Mouse (Mus musculus): Measurements from ENCODE around the gene Mrtfa. TPM values are rescaled to one million over a fixed set of nuclear protein-coding genes. Genes with fewer than 3 reads are reported as not detected.

The Mrtfa gene
- polyA plus RNA-seq, 1 experiment from 2014 or later: 13.5 TPM

DNA sequence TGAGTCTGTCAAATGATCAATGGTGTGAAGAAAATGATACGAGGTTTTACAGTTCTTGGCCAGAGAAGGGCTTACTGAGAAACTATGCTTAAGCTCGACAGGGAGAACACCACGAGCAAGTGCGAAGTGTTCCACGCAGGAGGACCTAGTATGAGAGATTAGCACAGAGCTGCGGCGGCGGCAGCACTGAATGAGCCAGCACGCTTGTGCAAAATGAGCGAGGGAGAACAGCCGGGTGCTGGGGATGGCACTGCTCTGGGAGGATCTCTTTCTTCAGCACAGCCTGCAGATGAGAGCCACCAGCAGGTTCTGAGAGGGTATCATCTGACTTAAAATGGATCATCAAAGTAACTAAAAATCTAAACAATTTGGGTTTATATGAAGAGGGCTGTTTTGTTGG lies 91.3 kb downstream of the Mrtfa start:
- Histone ChIP-seq H3K9me3 (ENCODE audit: low read length) (no peaks in the 10 kb centered on the region), H3K4me2 (replicated peaks; ENCODE audit: low read depth, low read length) (no peak overlapping the region), H3K9ac (replicated peaks; ENCODE audit: low read depth) (no peak overlapping the region), H3K27me3 (replicated peaks; ENCODE audit: insufficient read depth, low read length) (no peaks in the 10 kb centered on the region), H3K27ac (ENCODE audit: low read length) (no peak overlapping the region), H3K4me1 (ENCODE audit: insufficient read depth, low read depth, low read length) (no peaks in the 10 kb centered on the region), H3K36me3 (ENCODE audit: insufficient read depth, low read length) (no peaks in the 10 kb centered on the region), H3K4me3 (ENCODE audit: low read depth, low read length) (no peak overlapping the region)
- WGBS: 76% methylated on average over 11 of the region's 11 CpGs
- DNase-seq (ENCODE audit: low spot score) (no peak), ATAC-seq (no peak)
- TF ChIP-seq CTCF (IDR thresholded peaks at IDR 0.05): no peak
- no peak for TF ChIP-seq EP300 (IDR thresholded peaks at IDR 0.05)

DNA sequence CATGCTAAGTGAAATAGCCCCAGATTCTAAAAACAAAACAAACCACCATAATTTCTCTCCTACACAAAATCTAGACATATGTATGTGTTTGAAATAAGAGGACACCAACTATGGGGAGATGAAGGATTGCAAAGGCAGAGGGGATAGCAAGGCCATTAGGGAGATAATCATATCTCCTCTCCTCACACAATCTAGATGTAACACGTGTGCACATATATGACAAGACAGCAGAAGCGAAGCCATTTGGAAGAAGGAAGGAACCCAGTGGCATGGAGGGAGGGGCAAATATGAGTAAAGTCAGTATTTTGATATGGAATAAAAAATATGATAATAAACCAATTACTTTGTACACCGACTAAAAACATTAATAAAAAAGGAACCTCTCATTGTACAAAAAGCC lies 91.9 kb downstream of the Mrtfa start:
- H3K27ac ChIP-seq (ENCODE audit: low read length): no peak overlapping the region
- TF ChIP-seq CTCF (IDR thresholded peaks at IDR 0.05): no peak
- no peak for TF ChIP-seq EP300 (IDR thresholded peaks at IDR 0.05)
- H3K9ac ChIP-seq (replicated peaks; ENCODE audit: low read depth): no peak overlapping the region
- no peak overlapping the region for H3K4me2 ChIP-seq (replicated peaks; ENCODE audit: low read depth, low read length)
- no peaks in the 10 kb centered on the region for H3K9me3 ChIP-seq (ENCODE audit: low read length)
- 88% methylated on average over 3 of the region's 3 CpGs for WGBS
- ATAC-seq: no peak
- H3K4me1 ChIP-seq (ENCODE audit: insufficient read depth, low read depth, low read length): no peaks in the 10 kb centered on the region
- DNase-seq (ENCODE audit: low spot score): no peak
- no peaks in the 10 kb centered on the region for H3K36me3 ChIP-seq (ENCODE audit: insufficient read depth, low read length)
- no peaks in the 10 kb centered on the region for H3K27me3 ChIP-seq (replicated peaks; ENCODE audit: insufficient read depth, low read length)
- H3K4me3 ChIP-seq (ENCODE audit: low read depth, low read length): no peak overlapping the region

DNA sequence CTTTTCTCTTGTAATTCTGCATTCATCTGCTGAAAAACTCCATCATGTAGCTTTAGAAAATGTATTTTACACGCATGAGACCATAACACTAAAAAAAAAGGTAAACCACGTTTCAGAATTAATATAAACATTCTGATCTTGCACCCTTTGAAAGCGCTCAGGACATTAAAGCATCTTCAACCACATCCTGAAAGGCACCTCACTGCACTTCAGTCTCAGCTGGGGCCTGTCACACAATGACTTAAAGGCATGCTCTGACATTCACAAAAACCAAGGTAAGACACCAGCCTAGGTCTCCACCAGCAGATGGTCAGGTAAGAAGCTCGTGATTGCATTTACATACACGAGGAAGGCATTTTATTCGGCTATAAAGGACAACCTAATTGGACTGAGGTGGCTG lies 92.7 kb downstream of the Mrtfa start:
- DNase-seq (ENCODE audit: low spot score): no peak
- Histone ChIP-seq H3K36me3 (ENCODE audit: insufficient read depth, low read length) (no peaks in the 10 kb centered on the region), H3K9me3 (ENCODE audit: low read length) (no peaks in the 10 kb centered on the region), H3K4me3 (ENCODE audit: low read depth, low read length) (no peak overlapping the region), H3K4me2 (replicated peaks; ENCODE audit: low read depth, low read length) (no peak overlapping the region), H3K27ac (ENCODE audit: low read length) (no peak overlapping the region), H3K9ac (replicated peaks; ENCODE audit: low read depth) (no peak overlapping the region), H3K4me1 (ENCODE audit: insufficient read depth, low read depth, low read length) (no peaks in the 10 kb centered on the region), H3K27me3 (replicated peaks; ENCODE audit: insufficient read depth, low read length) (no peaks in the 10 kb centered on the region)
- no peak for TF ChIP-seq CTCF (IDR thresholded peaks at IDR 0.05)
- no peak for TF ChIP-seq EP300 (IDR thresholded peaks at IDR 0.05)
- no peak for ATAC-seq
- 58% methylated on average over 6 of the region's 6 CpGs for WGBS

DNA sequence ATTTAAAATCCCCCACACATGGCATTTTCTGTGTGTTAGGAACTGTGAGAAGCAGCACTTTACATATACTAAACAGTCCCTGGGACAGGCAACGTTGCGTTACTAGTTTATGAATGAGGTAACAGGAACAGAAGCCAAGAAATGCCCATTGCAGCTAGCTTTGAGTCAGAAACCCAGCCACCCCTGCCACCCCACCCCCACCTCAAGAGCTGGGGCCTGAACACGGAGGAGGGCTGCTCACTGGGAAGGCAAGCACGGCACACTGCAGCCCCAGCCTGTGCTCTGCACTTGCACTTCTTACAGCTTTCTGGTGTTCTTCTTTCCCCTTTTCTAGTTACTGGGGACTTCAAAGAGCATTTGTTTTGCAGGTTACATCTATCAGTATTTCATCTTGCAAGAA lies 93.1 kb downstream of the Mrtfa start:
- Histone ChIP-seq H3K27ac (ENCODE audit: low read length) (no peak overlapping the region), H3K9ac (replicated peaks; ENCODE audit: low read depth) (no peak overlapping the region)
- WGBS: 25% methylated on average over 4 of the region's 4 CpGs

DNA sequence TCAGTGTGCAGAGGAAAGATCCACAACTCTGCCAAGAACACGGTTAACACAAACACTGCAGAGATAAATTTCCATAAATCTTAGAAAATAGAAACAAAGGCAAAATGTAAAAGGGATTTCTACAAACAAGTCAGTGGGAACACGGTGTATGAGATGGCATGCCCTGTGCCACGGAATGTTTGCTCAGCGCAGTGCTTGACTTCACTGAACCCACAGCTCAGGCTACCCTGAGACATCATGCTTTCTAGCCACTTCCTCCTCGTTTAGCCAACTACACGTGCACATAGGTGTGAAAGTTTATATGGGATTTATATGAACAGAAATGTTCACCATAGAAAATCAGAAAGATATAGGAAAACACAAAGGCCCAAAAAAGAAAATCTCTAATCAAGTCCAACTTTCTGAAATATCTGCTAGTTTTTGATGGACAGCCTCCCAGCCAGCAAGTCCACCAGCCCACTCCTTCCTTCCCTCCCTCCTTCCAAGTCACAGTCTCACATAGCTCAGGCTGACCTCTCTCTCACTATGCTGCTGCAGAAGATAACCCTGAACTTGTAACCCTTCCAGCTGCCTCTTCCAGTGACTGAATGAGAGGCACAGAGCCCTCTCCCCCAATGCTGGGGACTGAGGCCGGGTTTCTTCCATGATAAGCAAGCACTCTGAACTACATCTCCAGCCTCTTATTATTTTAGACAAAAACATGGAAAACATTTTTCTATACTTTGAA lies 94.1 kb downstream of the Mrtfa start:
- Histone ChIP-seq H3K9me3 (ENCODE audit: low read length) (no peaks in the 10 kb centered on the region), H3K4me1 (ENCODE audit: insufficient read depth, low read depth, low read length) (no peaks in the 10 kb centered on the region; the same call in 1 of the 2 replicates), H3K27ac (ENCODE audit: low read length) (no peak overlapping the region), H3K4me2 (replicated peaks; ENCODE audit: low read depth, low read length) (no peak overlapping the region), H3K27me3 (replicated peaks; ENCODE audit: insufficient read depth, low read length) (no peaks in the 10 kb centered on the region), H3K4me3 (ENCODE audit: low read depth, low read length) (no peak overlapping the region), H3K36me3 (ENCODE audit: insufficient read depth, low read length) (no peaks in the 10 kb centered on the region), H3K9ac (replicated peaks; ENCODE audit: low read depth) (no peak overlapping the region)
- TF ChIP-seq CTCF (IDR thresholded peaks at IDR 0.05) (no peak), EP300 (IDR thresholded peaks at IDR 0.05) (no peak)
- DNase-seq (ENCODE audit: low spot score) (no peak), ATAC-seq (peak; percentile 40; the same call in 1 of the 2 replicates)
- WGBS: 23% methylated on average over 7 of the region's 7 CpGs

More for the DNA sequence above, 93.1 kb downstream of the Mrtfa start:
- no peaks in the 10 kb centered on the region; the same call in 1 of the 2 replicates for H3K4me1 ChIP-seq (ENCODE audit: insufficient read depth, low read depth, low read length)
- TF ChIP-seq CTCF (IDR thresholded peaks at IDR 0.05): no peak
- TF ChIP-seq EP300 (IDR thresholded peaks at IDR 0.05): no peak
- no peaks in the 10 kb centered on the region for H3K27me3 ChIP-seq (replicated peaks; ENCODE audit: insufficient read depth, low read length)
- DNase-seq (ENCODE audit: low spot score): peak; percentile 55
- H3K4me2 ChIP-seq (replicated peaks; ENCODE audit: low read depth, low read length): no peak overlapping the region
- H3K9me3 ChIP-seq (ENCODE audit: low read length): no peaks in the 10 kb centered on the region
- H3K36me3 ChIP-seq (ENCODE audit: insufficient read depth, low read length): no peaks in the 10 kb centered on the region
- peak; percentile 40; the same call in 1 of the 2 replicates for ATAC-seq
- no peak overlapping the region for H3K4me3 ChIP-seq (ENCODE audit: low read depth, low read length)

DNA sequence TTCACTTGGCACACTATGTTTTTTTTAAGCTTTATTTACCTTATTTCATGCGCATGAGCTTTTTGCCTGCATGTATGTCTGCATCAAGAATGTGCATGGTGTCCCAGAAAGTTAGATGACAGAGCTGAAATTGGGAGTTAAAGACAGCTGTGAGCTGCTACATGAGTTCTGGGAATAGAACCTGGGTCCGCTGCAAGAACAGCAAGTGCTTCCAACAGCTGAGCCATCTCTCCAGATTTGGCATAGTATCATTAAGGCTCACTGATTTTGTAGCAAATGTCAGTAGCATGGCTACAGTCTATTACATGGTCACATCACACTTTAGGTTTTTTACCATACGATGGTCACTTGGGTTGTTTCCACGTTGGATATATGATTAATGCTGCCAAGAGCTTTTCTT lies 97.5 kb downstream of the Mrtfa start:
- no peak for DNase-seq (ENCODE audit: low spot score)
- Histone ChIP-seq H3K4me3 (ENCODE audit: low read depth, low read length) (no peak overlapping the region), H3K36me3 (ENCODE audit: insufficient read depth, low read length) (no peaks in the 10 kb centered on the region), H3K4me1 (ENCODE audit: insufficient read depth, low read depth, low read length) (no peaks in the 10 kb centered on the region; the same call in 1 of the 2 replicates), H3K27me3 (replicated peaks; ENCODE audit: insufficient read depth, low read length) (no peaks in the 10 kb centered on the region), H3K4me2 (replicated peaks; ENCODE audit: low read depth, low read length) (no peak overlapping the region), H3K9me3 (ENCODE audit: low read length) (no peaks in the 10 kb centered on the region), H3K27ac (ENCODE audit: low read length) (no peak overlapping the region), H3K9ac (replicated peaks; ENCODE audit: low read depth) (no peak overlapping the region)
- 70% methylated on average over 4 of the region's 4 CpGs for WGBS
- ATAC-seq: no peak
- TF ChIP-seq CTCF (IDR thresholded peaks at IDR 0.05) (no peak), EP300 (IDR thresholded peaks at IDR 0.05) (no peak)

Data from lung, postnatal 0 days (tissue).